Mouse (Mus musculus): ENCODE data around the gene Taf1a.

DNA sequence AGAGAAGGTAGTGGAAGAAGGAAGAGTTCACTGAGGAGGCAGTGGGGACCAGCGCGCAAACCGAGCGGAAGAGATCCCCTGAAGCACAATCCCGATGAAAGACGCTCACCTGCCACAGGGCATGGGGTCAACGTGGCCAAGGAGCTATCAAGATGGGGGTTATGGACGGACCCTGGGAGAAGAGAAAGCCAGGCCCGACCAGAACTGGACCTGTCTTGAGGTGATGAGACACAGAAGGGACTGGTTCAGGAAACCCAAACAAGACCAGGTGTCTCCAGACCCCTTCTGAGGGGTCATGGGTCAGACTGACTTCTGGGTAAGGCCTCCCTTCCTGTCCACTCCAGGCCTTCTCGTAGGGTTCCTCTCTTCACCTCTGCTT lies 43.0 kb upstream of the Taf1a start:
- TF ChIP-seq CTCF (IDR thresholded peaks at IDR 0.05) (no peak), EP300 (IDR thresholded peaks at IDR 0.05; ENCODE audit: insufficient read depth, low read depth, low read length) (no peak)
